Mouse (Mus musculus): ENCODE data around the gene Ppif.

DNA sequence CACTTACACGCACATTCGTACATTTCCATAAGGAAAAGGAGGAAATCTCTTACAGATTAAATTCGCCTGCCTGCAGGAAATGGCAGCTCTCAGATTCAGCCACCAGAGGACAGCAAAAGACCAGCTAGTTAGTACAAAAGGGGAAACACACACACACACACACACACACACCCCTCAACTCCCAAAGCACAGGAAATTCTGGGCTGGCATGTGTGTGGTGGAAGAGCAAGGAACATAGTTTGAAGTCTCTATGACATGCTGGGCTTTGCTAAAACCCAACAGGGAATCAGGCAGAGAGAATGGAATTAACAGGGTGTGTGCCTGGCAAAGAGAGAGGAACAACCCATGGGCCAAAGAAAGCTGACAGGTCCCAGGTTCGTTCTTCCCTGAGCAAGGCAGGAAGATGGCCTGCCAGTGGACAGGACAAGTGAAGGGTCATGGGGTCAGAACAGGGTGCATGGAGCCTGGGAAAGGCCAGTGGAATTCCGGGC, 13.8 kb downstream of the Ppif start:
- TF ChIP-seq CTCF (IDR thresholded peaks at IDR 0.05; ENCODE audit: insufficient read depth, low read depth, low read length) (no peak), POLR2A (IDR thresholded peaks at IDR 0.05; ENCODE audit: insufficient read depth, low read depth, low read length) (no peak)
